Mouse (Mus musculus): ENCODE measurements around the gene Pros1. TPM values are rescaled to one million over a fixed set of nuclear protein-coding genes. Genes with fewer than 3 reads are reported as not detected.

Pros1 gene
- polyA plus RNA-seq, 1 experiment from 2014 or later = 8.5 TPM

DNA sequence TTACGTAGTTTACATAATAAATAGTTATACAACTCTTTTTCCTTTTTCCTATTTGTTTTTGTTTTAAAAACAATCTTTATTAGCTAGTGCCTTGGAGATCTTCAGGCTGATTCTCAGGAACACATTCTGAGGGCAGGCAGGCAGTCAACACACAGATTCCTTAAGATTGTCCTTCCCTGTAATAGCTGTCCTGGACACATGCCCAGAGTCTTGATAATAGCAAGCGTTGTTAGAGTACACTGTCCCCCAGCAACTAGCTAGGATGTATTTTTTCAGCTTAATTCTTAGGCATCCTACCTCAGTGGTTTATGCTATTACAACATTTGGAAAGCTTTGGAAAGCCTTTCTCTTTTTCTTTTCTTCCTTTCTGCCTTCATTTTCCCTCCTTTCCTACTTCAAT is 58.1 kb downstream of the Pros1 start:
- no peaks in the 10 kb centered on the region for H3K27me3 ChIP-seq (ENCODE audit: control insufficient read depth, insufficient read depth, low read depth, low read length)
- no peaks in the 10 kb centered on the region for H3K9me3 ChIP-seq (replicated peaks; ENCODE audit: control insufficient read depth, low read length, poor library complexity, severe bottlenecking)
- no peak for ATAC-seq
- no peak overlapping the region for H3K27ac ChIP-seq (ENCODE audit: low read length)
- 90% methylated on average over 2 of the region's 2 CpGs for WGBS
- no peak overlapping the region for H3K4me2 ChIP-seq (ENCODE audit: low read length)
- H3K36me3 ChIP-seq (ENCODE audit: control insufficient read depth, insufficient read depth, low read length) = no peaks in the 10 kb centered on the region
- H3K4me3 ChIP-seq (ENCODE audit: low read depth, low read length) = no peak overlapping the region
- no peak overlapping the region for H3K9ac ChIP-seq (ENCODE audit: low read depth, low read length)
- H3K4me1 ChIP-seq (ENCODE audit: control insufficient read depth, insufficient read depth, low read length) = no peaks in the 10 kb centered on the region

DNA sequence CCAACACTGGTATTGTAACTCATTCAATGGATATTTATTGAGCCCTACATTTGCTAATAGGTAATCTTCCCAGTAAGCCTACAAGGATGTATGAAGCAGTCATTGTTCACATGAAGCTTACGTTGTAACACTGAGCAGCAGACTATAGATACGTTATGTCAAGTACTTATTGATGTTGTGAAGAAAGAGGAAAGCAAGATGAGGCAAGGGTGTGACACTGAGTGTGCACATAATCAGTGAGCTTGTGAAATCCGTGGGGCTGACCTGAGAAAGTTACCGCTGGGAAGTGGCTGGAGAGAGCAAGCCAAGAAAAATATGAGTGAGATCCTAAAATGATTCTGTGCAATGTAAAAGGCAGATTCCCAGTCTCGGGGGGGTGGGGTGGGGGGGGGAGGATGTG is 61.4 kb downstream of the Pros1 start:
- WGBS = 88% methylated on average over 5 of the region's 5 CpGs
- Histone ChIP-seq H3K9ac (ENCODE audit: low read depth, low read length) (no peak overlapping the region), H3K36me3 (ENCODE audit: control insufficient read depth, insufficient read depth, low read length) (no peaks in the 10 kb centered on the region), H3K27me3 (ENCODE audit: control insufficient read depth, insufficient read depth, low read depth, low read length) (no peaks in the 10 kb centered on the region), H3K4me2 (ENCODE audit: low read length) (no peak overlapping the region), H3K4me3 (ENCODE audit: low read depth, low read length) (no peak overlapping the region), H3K27ac (ENCODE audit: low read length) (no peak overlapping the region), H3K4me1 (ENCODE audit: control insufficient read depth, insufficient read depth, low read length) (no peaks in the 10 kb centered on the region), H3K9me3 (replicated peaks; ENCODE audit: control insufficient read depth, low read length, poor library complexity, severe bottlenecking) (no peaks in the 10 kb centered on the region)
- no peak for ATAC-seq

DNA sequence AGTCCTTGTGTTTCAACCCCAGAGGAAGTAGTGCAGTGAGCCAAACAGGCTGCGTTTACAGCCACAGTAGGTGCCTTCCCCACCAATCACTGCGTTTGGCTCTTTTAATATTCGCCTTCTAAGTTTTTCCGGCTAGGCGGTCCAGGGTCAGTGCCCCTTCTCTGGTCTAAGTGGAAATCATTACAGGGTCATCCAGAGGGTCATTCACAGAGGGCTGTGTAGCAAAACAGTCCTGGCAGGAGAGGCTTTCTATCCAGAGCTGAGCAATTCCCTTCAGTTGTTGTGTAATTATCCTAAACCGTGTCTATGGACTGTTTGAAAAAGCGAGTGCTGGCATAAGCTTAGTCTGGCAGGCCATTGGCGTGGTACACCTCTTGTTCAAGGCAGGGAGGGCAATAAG is 68.1 kb downstream of the Pros1 start:
- no peaks in the 10 kb centered on the region for H3K4me1 ChIP-seq (ENCODE audit: control insufficient read depth, insufficient read depth, low read length)
- no peaks in the 10 kb centered on the region for H3K9me3 ChIP-seq (replicated peaks; ENCODE audit: control insufficient read depth, low read length, poor library complexity, severe bottlenecking)
- H3K36me3 ChIP-seq (ENCODE audit: control insufficient read depth, insufficient read depth, low read length) = no peaks in the 10 kb centered on the region
- no peak overlapping the region for H3K4me3 ChIP-seq (ENCODE audit: low read depth, low read length)
- no peak overlapping the region for H3K4me2 ChIP-seq (ENCODE audit: low read length)
- no peaks in the 10 kb centered on the region for H3K27me3 ChIP-seq (ENCODE audit: control insufficient read depth, insufficient read depth, low read depth, low read length)
- WGBS = 12% methylated on average over 8 of the region's 8 CpGs
- H3K9ac ChIP-seq (ENCODE audit: low read depth, low read length) = no peak overlapping the region
- no peak for ATAC-seq
- no peak overlapping the region for H3K27ac ChIP-seq (ENCODE audit: low read length)

DNA sequence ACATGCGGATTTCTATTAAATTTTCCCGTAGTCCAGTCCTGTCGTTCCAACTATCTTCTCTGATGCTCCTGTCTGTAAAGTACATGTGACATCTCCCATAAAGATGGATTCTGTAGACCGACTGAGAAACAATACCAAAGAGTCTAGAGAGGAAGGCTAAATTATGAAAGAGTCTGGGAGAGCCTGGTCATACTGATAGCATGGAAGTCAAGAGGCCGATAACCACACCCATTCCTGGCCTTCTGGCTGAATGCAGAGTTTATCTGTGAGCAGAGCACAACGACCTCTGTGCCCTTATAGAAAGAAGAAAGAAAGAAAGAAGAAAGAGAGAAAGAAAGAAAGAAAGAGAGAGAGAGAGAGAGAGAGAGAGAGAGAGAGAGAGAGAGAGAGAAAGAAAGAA is 77.2 kb downstream of the Pros1 start:
- 93% methylated on average over 6 of the region's 6 CpGs for WGBS
- no peaks in the 10 kb centered on the region for H3K9me3 ChIP-seq (replicated peaks; ENCODE audit: control insufficient read depth, low read length, poor library complexity, severe bottlenecking)
- no peak overlapping the region for H3K27ac ChIP-seq (ENCODE audit: low read length)
- no peak overlapping the region for H3K4me3 ChIP-seq (ENCODE audit: low read depth, low read length)
- no peaks in the 10 kb centered on the region for H3K27me3 ChIP-seq (ENCODE audit: control insufficient read depth, insufficient read depth, low read depth, low read length)
- no peaks in the 10 kb centered on the region for H3K36me3 ChIP-seq (ENCODE audit: control insufficient read depth, insufficient read depth, low read length)
- H3K4me1 ChIP-seq (ENCODE audit: control insufficient read depth, insufficient read depth, low read length) = no peaks in the 10 kb centered on the region
- no peak overlapping the region for H3K9ac ChIP-seq (ENCODE audit: low read depth, low read length)
- H3K4me2 ChIP-seq (ENCODE audit: low read length) = no peak overlapping the region
- no peak for ATAC-seq

DNA sequence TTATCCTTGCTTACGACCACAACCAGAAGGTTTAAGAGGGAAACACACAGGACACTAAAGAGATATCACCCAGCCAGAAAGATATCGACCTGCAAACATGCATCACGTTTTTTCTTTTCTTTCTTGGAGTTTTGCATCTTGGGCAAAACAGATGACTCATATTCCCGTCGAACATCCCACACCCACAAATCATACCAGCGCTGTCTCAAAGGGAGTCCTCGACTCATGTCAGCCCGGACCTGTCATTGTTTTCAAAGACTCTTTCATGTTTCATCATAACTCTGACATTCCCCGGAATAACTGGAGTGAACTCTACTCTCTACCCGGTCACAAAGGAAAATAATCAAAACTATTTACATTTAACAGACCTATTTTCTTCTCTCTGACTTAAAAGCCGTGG is 82.2 kb downstream of the Pros1 start:
- ATAC-seq = no peak
- WGBS = 71% methylated on average over 11 of the region's 11 CpGs
- H3K9me3 ChIP-seq (replicated peaks; ENCODE audit: control insufficient read depth, low read length, poor library complexity, severe bottlenecking) = no peaks in the 10 kb centered on the region
- no peak overlapping the region for H3K9ac ChIP-seq (ENCODE audit: low read depth, low read length)
- H3K4me1 ChIP-seq (ENCODE audit: control insufficient read depth, insufficient read depth, low read length) = no peaks in the 10 kb centered on the region
- H3K4me3 ChIP-seq (ENCODE audit: low read depth, low read length) = no peak overlapping the region
- H3K4me2 ChIP-seq (ENCODE audit: low read length) = no peak overlapping the region
- H3K27me3 ChIP-seq (ENCODE audit: control insufficient read depth, insufficient read depth, low read depth, low read length) = no peaks in the 10 kb centered on the region
- H3K36me3 ChIP-seq (ENCODE audit: control insufficient read depth, insufficient read depth, low read length) = no peaks in the 10 kb centered on the region
- H3K27ac ChIP-seq (ENCODE audit: low read length) = no peak overlapping the region

DNA sequence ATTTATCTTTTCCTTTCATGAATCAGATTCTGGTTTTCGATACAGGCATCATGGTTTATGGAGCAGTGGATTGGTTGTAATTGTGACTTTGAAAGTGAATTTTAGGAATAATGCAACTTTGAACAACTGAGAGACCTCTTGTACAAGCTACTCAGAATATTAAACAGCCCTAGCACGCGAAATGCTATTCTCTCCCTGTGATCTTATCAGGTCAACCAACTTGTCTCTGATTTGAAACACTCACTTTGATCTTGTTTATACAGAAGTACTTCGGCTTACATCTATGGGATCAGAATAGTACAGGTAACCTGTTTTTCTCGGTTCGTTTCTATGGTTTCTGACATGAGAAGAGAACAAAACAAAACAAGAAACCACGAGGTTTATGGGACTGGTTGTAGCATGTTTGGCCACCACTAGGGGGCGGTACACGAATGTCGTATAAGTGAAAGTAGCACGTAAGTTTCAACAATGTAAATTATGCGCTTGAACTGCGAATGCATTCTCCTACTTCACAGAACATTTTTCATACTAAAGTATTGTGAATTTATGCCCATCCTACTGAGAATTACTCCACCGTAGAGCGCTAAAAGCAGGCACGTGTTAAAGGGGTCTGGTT is 86.4 kb downstream of the Pros1 start:
- Histone ChIP-seq H3K36me3 (ENCODE audit: control insufficient read depth, insufficient read depth, low read length) (no peaks in the 10 kb centered on the region), H3K4me2 (ENCODE audit: low read length) (peak overlapping the region; percentile 42), H3K9ac (ENCODE audit: low read depth, low read length) (no peak overlapping the region), H3K4me1 (ENCODE audit: control insufficient read depth, insufficient read depth, low read length) (no peaks in the 10 kb centered on the region), H3K27ac (ENCODE audit: low read length) (no peak overlapping the region), H3K4me3 (ENCODE audit: low read depth, low read length) (no peak overlapping the region), H3K9me3 (replicated peaks; ENCODE audit: control insufficient read depth, low read length, poor library complexity, severe bottlenecking) (no peaks in the 10 kb centered on the region), H3K27me3 (ENCODE audit: control insufficient read depth, insufficient read depth, low read depth, low read length) (no peaks in the 10 kb centered on the region)
- WGBS = 14% methylated on average over 16 of the region's 16 CpGs
- ATAC-seq = peak; percentile 88

DNA sequence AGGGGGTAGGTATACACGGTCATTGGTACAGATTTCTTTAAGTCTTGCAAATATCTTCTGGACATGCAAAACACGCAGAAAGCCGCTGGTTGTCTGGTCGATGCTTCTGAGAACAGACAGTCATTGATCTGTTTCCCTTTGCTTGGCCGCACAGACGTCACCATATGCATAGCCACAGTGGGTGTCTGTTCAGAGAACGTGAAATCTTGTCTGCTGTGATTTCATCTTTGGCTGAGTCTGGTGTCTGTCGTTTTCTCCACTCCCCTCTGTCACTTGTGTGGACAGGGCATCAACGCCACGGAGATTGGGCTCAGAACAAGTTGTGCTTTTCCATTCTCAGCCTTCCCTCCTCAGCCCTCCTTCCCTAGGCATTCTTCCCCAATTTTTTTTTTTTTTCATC is 87.7 kb downstream of the Pros1 start:
- Histone ChIP-seq H3K9me3 (replicated peaks; ENCODE audit: control insufficient read depth, low read length, poor library complexity, severe bottlenecking) (no peaks in the 10 kb centered on the region), H3K27me3 (ENCODE audit: control insufficient read depth, insufficient read depth, low read depth, low read length) (no peaks in the 10 kb centered on the region), H3K4me1 (ENCODE audit: control insufficient read depth, insufficient read depth, low read length) (no peaks in the 10 kb centered on the region), H3K4me2 (ENCODE audit: low read length) (no peak overlapping the region), H3K4me3 (ENCODE audit: low read depth, low read length) (no peak overlapping the region), H3K36me3 (ENCODE audit: control insufficient read depth, insufficient read depth, low read length) (no peaks in the 10 kb centered on the region), H3K9ac (ENCODE audit: low read depth, low read length) (no peak overlapping the region), H3K27ac (ENCODE audit: low read length) (no peak overlapping the region)
- 48% methylated on average over 10 of the region's 10 CpGs for whole genome bisulfite sequencing
- ATAC-seq = no peak

DNA sequence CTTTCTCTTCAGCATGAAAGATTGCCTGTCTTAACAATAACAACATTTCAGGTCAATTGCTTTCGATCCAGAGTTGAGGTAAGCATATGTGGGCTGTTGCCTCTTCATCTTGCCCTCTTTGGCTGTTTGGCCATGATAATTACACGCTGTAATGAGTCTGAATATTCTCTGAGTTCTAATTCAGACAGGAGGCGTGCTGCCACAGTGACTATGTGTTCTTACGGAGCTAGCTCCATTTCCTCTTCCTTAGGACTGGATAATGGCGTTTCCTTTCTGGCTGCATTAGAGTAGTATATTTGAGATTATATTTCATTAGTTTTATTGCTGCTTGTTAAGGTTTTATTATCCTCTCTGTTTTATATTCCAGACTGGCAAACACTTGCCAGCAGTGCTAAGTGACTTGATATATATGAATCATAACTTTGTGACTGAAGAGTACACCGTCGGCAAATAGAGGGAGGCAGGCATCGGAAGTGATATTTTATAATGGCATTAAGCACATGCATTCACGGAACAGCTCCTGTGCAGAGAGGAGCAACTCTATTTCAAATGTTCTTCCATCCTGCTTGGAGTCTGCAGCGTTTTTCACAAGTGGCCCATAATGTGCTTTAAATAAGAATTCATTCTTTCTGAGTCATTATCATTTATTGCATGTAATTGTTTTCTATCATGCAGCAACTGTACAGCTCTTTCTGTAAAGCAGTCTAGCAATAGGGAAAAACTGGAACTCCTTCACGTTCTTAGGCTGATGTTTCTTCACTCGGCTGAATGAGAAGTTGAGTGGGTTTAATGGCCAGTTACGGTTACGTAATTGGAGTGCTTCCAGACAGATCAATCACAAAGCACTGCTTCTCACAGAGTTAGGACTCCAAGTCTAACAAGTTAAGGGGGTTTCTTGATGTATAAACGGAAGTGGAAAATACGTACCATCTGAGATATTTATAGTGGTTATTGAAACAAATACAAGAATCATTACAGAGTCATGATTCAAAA is 88.6 kb downstream of the Pros1 start:
- H3K36me3 ChIP-seq (ENCODE audit: control insufficient read depth, insufficient read depth, low read length) = no peaks in the 10 kb centered on the region
- H3K27ac ChIP-seq (ENCODE audit: low read length) = no peak overlapping the region
- no peaks in the 10 kb centered on the region for H3K27me3 ChIP-seq (ENCODE audit: control insufficient read depth, insufficient read depth, low read depth, low read length)
- H3K4me1 ChIP-seq (ENCODE audit: control insufficient read depth, insufficient read depth, low read length) = no peaks in the 10 kb centered on the region
- H3K9me3 ChIP-seq (replicated peaks; ENCODE audit: control insufficient read depth, low read length, poor library complexity, severe bottlenecking) = no peaks in the 10 kb centered on the region
- no peak overlapping the region for H3K9ac ChIP-seq (ENCODE audit: low read depth, low read length)
- no peak overlapping the region for H3K4me2 ChIP-seq (ENCODE audit: low read length)
- H3K4me3 ChIP-seq (ENCODE audit: low read depth, low read length) = no peak overlapping the region
- no peak for ATAC-seq
- WGBS = 74% methylated on average over 16 of the region's 16 CpGs

DNA sequence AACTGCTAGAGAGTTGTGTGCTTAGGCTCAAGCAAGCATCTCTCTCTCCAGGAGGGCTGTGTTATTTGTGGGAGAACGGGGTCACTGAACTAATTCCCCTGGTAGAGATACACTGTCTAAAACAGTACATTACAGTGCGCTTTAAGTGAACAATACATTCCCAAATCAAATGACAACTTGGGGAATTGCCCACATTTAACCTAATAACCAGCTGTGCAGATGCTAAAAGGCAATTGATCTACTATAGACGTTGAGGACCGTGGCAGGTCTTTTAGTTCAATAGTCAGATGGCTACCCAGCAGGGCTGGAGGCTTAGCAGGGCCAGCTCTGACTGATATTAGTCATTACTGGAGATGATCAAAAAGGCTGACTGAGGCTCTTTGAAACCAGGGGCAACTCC is 104.4 kb downstream of the Pros1 start:
- no peak overlapping the region for H3K9ac ChIP-seq (ENCODE audit: low read depth, low read length)
- H3K27me3 ChIP-seq (ENCODE audit: control insufficient read depth, insufficient read depth, low read depth, low read length) = no peaks in the 10 kb centered on the region
- H3K9me3 ChIP-seq (replicated peaks; ENCODE audit: control insufficient read depth, low read length, poor library complexity, severe bottlenecking) = no peaks in the 10 kb centered on the region
- H3K36me3 ChIP-seq (ENCODE audit: control insufficient read depth, insufficient read depth, low read length) = no peaks in the 10 kb centered on the region
- no peak for ATAC-seq
- H3K27ac ChIP-seq (ENCODE audit: low read length) = no peak overlapping the region
- no peak overlapping the region for H3K4me3 ChIP-seq (ENCODE audit: low read depth, low read length)
- no peaks in the 10 kb centered on the region for H3K4me1 ChIP-seq (ENCODE audit: control insufficient read depth, insufficient read depth, low read length)
- 38% methylated on average over 4 of the region's 4 CpGs for WGBS
- no peak overlapping the region for H3K4me2 ChIP-seq (ENCODE audit: low read length)
